Mouse (Mus musculus) myocyte (in vitro differentiated cells): ENCODE results near the gene Alox5. TPM values are rescaled to one million over a fixed set of nuclear protein-coding genes. Genes with fewer than 3 reads are reported as not detected.

ENCODE experiments used
- H3K27me3 ChIP-seq: one replicate; pipeline ENCODE4 v1.6.1; 2011; ENCODE audit not compliant: control insufficient read depth, insufficient read depth, insufficient read length
- H3K36me3 ChIP-seq: one replicate; pipeline ENCODE4 v1.6.1; 2011; ENCODE audit not compliant: control insufficient read depth, insufficient read depth
- H3K4me2 ChIP-seq: one replicate; pipeline ENCODE4 v1.6.1; 2011; ENCODE audit warnings: low read depth, control low read depth
- H3K4me3 ChIP-seq: one replicate; pipeline ENCODE4 v1.5.1; 2011; ENCODE audit warnings: mild to moderate bottlenecking, control low read depth, moderate library complexity
- H3K79me2 ChIP-seq: one replicate; pipeline ENCODE4 v1.6.1; 2011; ENCODE audit not compliant: control insufficient read depth, insufficient read depth
- H3ac ChIP-seq: one replicate; pipeline ENCODE4 v1.6.1; 2011; ENCODE audit not compliant: control insufficient read depth, insufficient read length
- CEBPB ChIP-seq: IDR thresholded peaks from 2 replicates; pipeline ENCODE4 v1.6.1; 2011; ENCODE audit warnings: mild to moderate bottlenecking, moderate library complexity; ENCODE audit not compliant: poor library complexity, insufficient read depth, severe bottlenecking
- E2F4 ChIP-seq: IDR thresholded peaks from one replicate; pipeline ENCODE4 v1.6.1; 2011; ENCODE audit warnings: mild to moderate bottlenecking, control low read depth, moderate library complexity; ENCODE audit not compliant: insufficient read depth
- MAX ChIP-seq: IDR thresholded peaks from one replicate; pipeline ENCODE4 v1.6.1; 2011; ENCODE audit warnings: low read depth, mild to moderate bottlenecking, control low read depth
- MYOD1 ChIP-seq, 3 experiments: IDR thresholded peaks; one replicate each; pipeline ENCODE4 v1.6.1; 2011; ENCODE audit warnings: control low read depth in 2 of 3, low read depth in 2 of 3, mild to moderate bottlenecking in 2 of 3, moderate library complexity in 1 of 3; ENCODE audit not compliant: insufficient read length in 2 of 3, control insufficient read depth in 1 of 3
- MYOG ChIP-seq, 3 experiments: IDR thresholded peaks; one replicate each; pipeline ENCODE4 v1.6.1; 2011; ENCODE audit warnings: control low read depth in 2 of 3, low read depth in 2 of 3, mild to moderate bottlenecking in 2 of 3; ENCODE audit not compliant: insufficient read length in 2 of 3, control insufficient read depth in 1 of 3, insufficient read depth in 1 of 3
- POLR2A ChIP-seq: IDR thresholded peaks from one replicate; pipeline ENCODE4 v1.6.1; 2011; ENCODE audit warnings: low read depth, mild to moderate bottlenecking, control low read depth, moderate library complexity; ENCODE audit not compliant: insufficient read length
- POLR2AphosphoS2 ChIP-seq: IDR thresholded peaks from one replicate; pipeline ENCODE4 v1.6.1; 2011; ENCODE audit warnings: low read depth, control low read depth; ENCODE audit not compliant: insufficient read length
- REST ChIP-seq: IDR thresholded peaks from one replicate; pipeline ENCODE4 v1.6.1; 2011; ENCODE audit warnings: mild to moderate bottlenecking, control low read depth, moderate library complexity; ENCODE audit not compliant: insufficient read depth, insufficient read length
- SRF ChIP-seq: IDR thresholded peaks from one replicate; pipeline ENCODE4 v1.6.1; 2011; ENCODE audit warnings: low read depth; ENCODE audit not compliant: control insufficient read depth, insufficient read length
- TCF12 ChIP-seq: IDR thresholded peaks from one replicate; pipeline ENCODE4 v1.6.1; 2011; ENCODE audit warnings: mild to moderate bottlenecking, control low read depth; ENCODE audit not compliant: poor library complexity, insufficient read depth, severe bottlenecking
- TCF3 ChIP-seq: IDR thresholded peaks from one replicate; pipeline ENCODE4 v1.6.1; 2011; ENCODE audit warnings: low read depth, control low read depth; ENCODE audit not compliant: insufficient read length
- USF1 ChIP-seq: IDR thresholded peaks from one replicate; pipeline ENCODE4 v1.6.1; 2011; ENCODE audit warnings: low read depth, mild to moderate bottlenecking, control low read depth, moderate library complexity
- polyA plus RNA-seq: library from polyadenylated mRNA; unstranded; fragments of >200 nt; fragmentation: generic; extraction: Trizol; gene quantifications from one replicate; pipeline ENCODE4 v1.2.1, GENCODE M21; 2012; ENCODE audit warnings: missing spikeins

Gene Alox5
- polyA plus RNA-seq, 1 experiment = 21.7 TPM

DNA sequence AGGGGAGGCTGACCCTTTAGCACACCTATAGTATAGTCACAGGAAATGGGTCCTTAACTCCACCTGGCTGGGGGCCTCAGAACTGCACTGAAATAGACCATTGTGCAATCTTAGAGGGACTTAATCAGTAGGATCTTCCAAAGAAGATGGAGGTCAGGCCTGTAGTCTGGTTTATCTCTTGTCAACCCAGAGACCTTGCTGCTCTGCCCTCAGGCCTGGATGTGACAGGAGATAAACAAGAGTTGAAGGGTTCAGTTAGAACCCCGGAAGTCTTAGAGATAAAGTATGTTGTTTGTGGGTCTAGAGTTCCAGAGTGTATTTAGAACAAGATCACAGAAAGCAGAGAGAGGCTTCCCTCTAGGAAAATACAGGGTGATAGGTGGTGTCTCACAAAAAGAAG lies 4.5 kb downstream of the Alox5 start:
- Histone ChIP-seq H3K4me2 (peak overlapping the region; percentile 66), H3K79me2 (no peaks in the 10 kb centered on the region), H3K4me3 (no peak overlapping the region), H3K27me3 (no peaks in the 10 kb centered on the region), H3ac (no peak overlapping the region), H3K36me3 (peaks cover 4% of the 10 kb centered on the region)
- TF ChIP-seq TCF3 (no peak), POLR2AphosphoS2 (no peak), MYOD1 (IDR thresholded peaks at IDR 0.05; ENCODE audit: control insufficient read depth in 1 of 3, insufficient read length in 2 of 3, low read depth in 2 of 3) (no peak), REST (no peak), SRF (no peak), E2F4 (no peak), POLR2A (no peak), USF1 (no peak), TCF12 (no peak), CEBPB (no peak), MYOG (IDR thresholded peaks at IDR 0.05; ENCODE audit: control insufficient read depth in 1 of 3, insufficient read depth in 1 of 3, insufficient read length in 2 of 3, low read depth in 2 of 3) (no peak), MAX (no peak)

DNA sequence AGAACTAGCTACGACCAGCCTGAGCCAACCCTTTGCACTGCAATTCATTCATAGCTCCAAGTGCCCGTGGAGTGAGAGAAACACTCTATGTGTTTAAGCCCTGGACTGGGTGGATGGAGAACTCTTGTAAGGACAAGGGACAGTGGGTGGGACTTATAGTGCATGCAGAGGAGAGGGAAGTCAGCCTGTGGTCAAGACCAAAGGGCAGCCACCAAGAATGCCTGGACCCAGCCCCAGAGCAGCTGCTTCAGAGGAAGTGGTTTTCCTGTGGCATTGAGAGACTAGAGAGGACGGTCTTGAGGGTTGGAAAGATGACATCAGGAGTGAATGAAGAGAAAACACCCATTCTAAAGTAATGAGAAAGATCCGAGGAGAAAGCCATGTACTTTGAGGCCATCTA lies 5.2 kb downstream of the Alox5 start:
- Histone ChIP-seq H3ac (no peak overlapping the region), H3K79me2 (no peaks in the 10 kb centered on the region), H3K4me2 (peak overlapping the region; percentile 66), H3K36me3 (peaks cover 4% of the 10 kb centered on the region), H3K27me3 (no peaks in the 10 kb centered on the region), H3K4me3 (no peak overlapping the region)
- TF ChIP-seq MAX = no peak
- TF ChIP-seq TCF12 = peak; percentile 73
- TF ChIP-seq TCF3 = no peak
- peak in 2 of 3 experiments; percentile 73 to 86 for TF ChIP-seq MYOD1 (IDR thresholded peaks at IDR 0.05; ENCODE audit: control insufficient read depth in 1 of 3, insufficient read length in 2 of 3, low read depth in 2 of 3)
- TF ChIP-seq REST = no peak
- peak; percentile 69 to 86 (median 75) for TF ChIP-seq MYOG (IDR thresholded peaks at IDR 0.05; ENCODE audit: control insufficient read depth in 1 of 3, insufficient read depth in 1 of 3, insufficient read length in 2 of 3, low read depth in 2 of 3)
- TF ChIP-seq POLR2A = no peak
- TF ChIP-seq USF1 = no peak
- TF ChIP-seq E2F4 = no peak
- no peak for TF ChIP-seq SRF
- no peak for TF ChIP-seq POLR2AphosphoS2

DNA sequence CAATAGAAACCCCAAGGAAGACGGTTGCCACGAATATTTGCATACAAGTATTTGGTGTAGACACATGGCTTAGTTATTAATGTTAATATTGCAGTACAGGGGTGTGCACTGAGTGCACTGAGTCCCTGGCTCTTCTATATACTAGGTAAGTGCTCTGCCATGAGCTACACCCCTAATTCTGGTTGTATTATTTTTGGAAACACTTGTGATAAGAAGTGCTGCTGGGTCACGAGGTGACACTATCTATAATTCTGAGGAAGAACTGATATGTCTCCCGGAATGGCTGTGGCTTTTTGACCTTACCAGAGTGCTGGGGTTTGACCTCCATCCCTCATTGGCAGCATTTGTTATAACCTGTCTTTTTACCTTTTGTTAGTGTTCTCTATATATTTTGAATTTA lies 20.1 kb downstream of the Alox5 start:
- no peak overlapping the region for H3ac ChIP-seq
- H3K79me2 ChIP-seq = no peaks in the 10 kb centered on the region
- no peaks in the 10 kb centered on the region for H3K36me3 ChIP-seq
- H3K4me2 ChIP-seq = no peak overlapping the region
- H3K4me3 ChIP-seq = no peak overlapping the region
- no peak for TF ChIP-seq POLR2AphosphoS2
- no peak for TF ChIP-seq POLR2A
- TF ChIP-seq CEBPB = no peak
- no peak for TF ChIP-seq TCF3
- TF ChIP-seq USF1 = no peak
- TF ChIP-seq SRF = no peak
- no peak for TF ChIP-seq MAX
- no peak for TF ChIP-seq MYOD1 (IDR thresholded peaks at IDR 0.05; ENCODE audit: control insufficient read depth in 1 of 3, insufficient read length in 2 of 3, low read depth in 2 of 3)
- no peak for TF ChIP-seq E2F4
- TF ChIP-seq TCF12 = no peak
- TF ChIP-seq REST = no peak
- TF ChIP-seq MYOG (IDR thresholded peaks at IDR 0.05; ENCODE audit: control insufficient read depth in 1 of 3, insufficient read depth in 1 of 3, insufficient read length in 2 of 3, low read depth in 2 of 3) = no peak
- H3K27me3 ChIP-seq = no peaks in the 10 kb centered on the region

DNA sequence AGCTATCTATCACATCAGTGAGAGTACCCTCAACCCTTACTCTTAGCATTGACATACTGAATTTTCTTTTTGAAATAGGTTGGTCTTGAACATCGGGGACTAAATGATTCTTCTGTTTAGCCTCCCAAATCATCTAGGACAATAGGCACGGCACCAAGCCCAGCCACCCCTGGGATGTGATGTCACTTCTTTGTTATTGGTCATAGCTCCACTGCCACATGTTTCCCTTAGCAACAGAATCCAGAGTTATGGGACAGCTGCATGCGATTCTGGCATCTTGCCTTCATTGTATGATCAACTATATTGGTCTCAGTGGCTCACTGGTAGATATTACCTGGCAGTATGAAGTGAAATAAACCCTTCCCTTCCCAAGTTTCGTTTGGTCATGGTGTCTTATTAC lies 20.5 kb downstream of the Alox5 start:
- no peaks in the 10 kb centered on the region for H3K27me3 ChIP-seq
- H3ac ChIP-seq = no peak overlapping the region
- H3K36me3 ChIP-seq = no peaks in the 10 kb centered on the region
- no peak overlapping the region for H3K4me2 ChIP-seq
- H3K79me2 ChIP-seq = no peaks in the 10 kb centered on the region
- TF ChIP-seq MYOG (IDR thresholded peaks at IDR 0.05; ENCODE audit: control insufficient read depth in 1 of 3, insufficient read depth in 1 of 3, insufficient read length in 2 of 3, low read depth in 2 of 3) (no peak), CEBPB (no peak), MAX (no peak), REST (no peak), MYOD1 (IDR thresholded peaks at IDR 0.05; ENCODE audit: control insufficient read depth in 1 of 3, insufficient read length in 2 of 3, low read depth in 2 of 3) (no peak), TCF3 (no peak), E2F4 (no peak), TCF12 (no peak), SRF (no peak), POLR2A (no peak), USF1 (no peak), POLR2AphosphoS2 (no peak)
- H3K4me3 ChIP-seq = no peak overlapping the region

DNA sequence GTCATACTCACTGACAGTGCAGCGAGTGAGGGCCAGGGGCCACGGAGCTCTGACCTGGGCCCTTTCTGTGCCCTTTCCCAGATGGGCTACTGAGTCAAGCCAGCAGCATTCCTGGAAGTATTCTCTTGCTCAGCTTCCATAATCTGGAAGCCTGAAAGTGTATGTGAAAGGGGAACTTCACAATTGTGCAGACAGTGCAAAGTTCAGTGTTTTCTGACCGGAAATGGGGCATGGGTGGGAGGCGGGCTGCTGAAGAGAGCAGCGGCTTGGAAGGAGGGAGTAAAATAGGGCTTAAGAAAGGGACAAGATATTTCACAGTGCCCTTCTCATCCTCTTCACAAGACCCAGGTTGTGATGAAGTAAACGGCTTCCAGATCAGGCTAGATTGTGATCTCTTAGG lies 21.4 kb downstream of the Alox5 start:
- H3K79me2 ChIP-seq = no peaks in the 10 kb centered on the region
- no peaks in the 10 kb centered on the region for H3K36me3 ChIP-seq
- TF ChIP-seq MYOD1 (IDR thresholded peaks at IDR 0.05; ENCODE audit: control insufficient read depth in 1 of 3, insufficient read length in 2 of 3, low read depth in 2 of 3) (no peak), USF1 (no peak), CEBPB (no peak), POLR2A (no peak), SRF (no peak), MYOG (IDR thresholded peaks at IDR 0.05; ENCODE audit: control insufficient read depth in 1 of 3, insufficient read depth in 1 of 3, insufficient read length in 2 of 3, low read depth in 2 of 3) (no peak), REST (no peak), POLR2AphosphoS2 (no peak)

More for the DNA sequence above, 21.4 kb downstream of the Alox5 start:
- Histone ChIP-seq H3K4me3 (no peak overlapping the region), H3K27me3 (no peaks in the 10 kb centered on the region), H3K4me2 (peak overlapping the region; percentile 42), H3ac (no peak overlapping the region)
